Mouse (Mus musculus) lung, postnatal 0 days (tissue): ENCODE results near the gene Cfap99. TPM values are rescaled to one million over a fixed set of nuclear protein-coding genes. Genes with fewer than 3 reads are reported as not detected.

ENCODE experiments used
- ATAC-seq: fragments of 200-750 bp; cut with Nextera tagmentation; 2 replicates; pipeline ENCODE4 v1.8.0; 2017; ENCODE audit warnings: moderate library complexity
- DNase-seq: peaks from one replicate; pipeline ENCODE4 v3.0.0-alpha.2; 2016; ENCODE audit warnings: low spot score
- H3K27ac ChIP-seq: fragments of 300-500 bp; sonication (generic); 2 replicates; pipeline ENCODE4 v1.5.1; 2014; ENCODE audit warnings: antibody characterized with exemption, mild to moderate bottlenecking, low read length, mixed read lengths
- H3K27me3 ChIP-seq: fragments of 300-500 bp; sonication (generic); replicated peaks from 2 replicates; pipeline ENCODE4 v1.6.1; 2014; ENCODE audit warnings: low read length, mixed read lengths; ENCODE audit not compliant: insufficient read depth
- H3K36me3 ChIP-seq: fragments of 300-500 bp; sonication (generic); 2 replicates; pipeline ENCODE4 v1.6.1; 2014; ENCODE audit warnings: low read length, mixed read lengths; ENCODE audit not compliant: insufficient read depth
- H3K4me1 ChIP-seq: fragments of 300-500 bp; sonication (generic); 2 replicates; pipeline ENCODE4 v1.6.1; 2014; ENCODE audit warnings: antibody characterized with exemption, low read depth, low read length, mixed read lengths; ENCODE audit not compliant: insufficient read depth
- H3K4me2 ChIP-seq: fragments of 300-500 bp; sonication (generic); replicated peaks from 2 replicates; pipeline ENCODE4 v1.6.1; 2014; ENCODE audit warnings: low read depth, mild to moderate bottlenecking, low read length, moderate library complexity, mixed read lengths
- H3K4me3 ChIP-seq: fragments of 300-500 bp; sonication (generic); 2 replicates; pipeline ENCODE4 v1.5.1; 2014; ENCODE audit warnings: low read depth, low read length
- H3K9ac ChIP-seq: fragments of 300-500 bp; sonication (generic); replicated peaks from 2 replicates; pipeline ENCODE4 v1.6.1; 2014; ENCODE audit warnings: low read depth, mild to moderate bottlenecking
- H3K9me3 ChIP-seq: fragments of 300-500 bp; sonication (generic); 2 replicates; pipeline ENCODE4 v1.6.1; 2016; ENCODE audit warnings: low read length, mixed read lengths
- CTCF ChIP-seq: IDR thresholded peaks from 2 replicates; pipeline ENCODE4 v1.5.1; 2016; ENCODE audit warnings: antibody characterized with exemption, mild to moderate bottlenecking
- EP300 ChIP-seq: IDR thresholded peaks from 2 replicates; pipeline ENCODE4 v1.6.1; 2016; ENCODE audit warnings: antibody characterized with exemption, mild to moderate bottlenecking, control low read depth
- WGBS: fragments of 180-500 bp; shearing (Covaris S2); extraction: QIAGEN DNeasy Blood & Tissue Kit; methylation state at CpG from one replicate; pipeline ENCODE4 v1.1.7; 2014; 5-methylcytosine and 5-hydroxymethylcytosine counted together
- polyA plus RNA-seq: library from polyadenylated mRNA; unstranded; fragments of >200 nt; fragmentation: Nextera tagmentation; extraction: Ambion mirVana; gene quantifications from 2 replicates; pipeline ENCODE4 v1.2.1, GENCODE M21; 2015

Cfap99 gene
- 0.35 and 0.71 TPM in 2 replicates for polyA plus RNA-seq

- under 1% methylated on average over 68 of the region's 83 CpGs for WGBS
- H3K27ac ChIP-seq, result no peak within 1 kb of the TSS
- H3K9ac ChIP-seq, result no peak within 1 kb of the TSS
- ATAC-seq (peak; percentile 86), DNase-seq (peak; percentile 67)
- peak within 1 kb of the TSS; percentile 76 for H3K4me2 ChIP-seq
- peaks cover 37% of the 10 kb centered on the region for H3K27me3 ChIP-seq
- TF ChIP-seq CTCF, result no peak
- no peak for TF ChIP-seq EP300
- no peaks in the 10 kb centered on the region for H3K36me3 ChIP-seq
- H3K9me3 ChIP-seq, result no peaks in the 10 kb centered on the region
- H3K4me3 ChIP-seq, result peak within 1 kb of the TSS; percentile 49
- peaks cover 4% of the 10 kb centered on the region; the same call in 1 of the 2 replicates for H3K4me1 ChIP-seq
Observed at GRCm38 (mm10) chr5:34288154-34288716, at the start of gene Cfap99, which contains the start of gene Zfyve28. Gene Cfap99, plus strand, starts transcription at chr5:34288600. Gene Zfyve28, minus strand, starts transcription at chr5:34288449.

- Histone ChIP-seq H3K4me1 (peaks cover 6% of the 10 kb centered on the region; the same call in 1 of the 2 replicates), H3K4me2 (no peak overlapping the region), H3K9me3 (no peaks in the 10 kb centered on the region), H3K36me3 (no peaks in the 10 kb centered on the region), H3K27ac (peak overlapping the region; percentile 43), H3K9ac (no peak overlapping the region), H3K4me3 (no peak overlapping the region), H3K27me3 (no peaks in the 10 kb centered on the region)
- peak; percentile 69 for DNase-seq
- TF ChIP-seq CTCF, result no peak
- TF ChIP-seq EP300, result no peak
- peak; percentile 81 for ATAC-seq
- WGBS, result 6% methylated on average over 15 of the region's 15 CpGs
Observed at GRCm38 (mm10) chr5:34242224-34242963, 46.0 kb upstream of the Cfap99 start.

GRCm38 (mm10) chr5:34243062-34243461 lies 45.3 kb upstream of the Cfap99 start:
- WGBS, result 83% methylated on average over 5 of the region's 5 CpGs
- ATAC-seq (0 out of 2 replicates have a peak, but pooled peaks have one; percentile 12), DNase-seq (no peak)
- H3K4me3 ChIP-seq, result no peak overlapping the region
- no peak overlapping the region for H3K27ac ChIP-seq
- H3K27me3 ChIP-seq, result no peaks in the 10 kb centered on the region
- H3K9me3 ChIP-seq, result no peaks in the 10 kb centered on the region
- peaks cover 6% of the 10 kb centered on the region; the same call in 1 of the 2 replicates for H3K4me1 ChIP-seq
- no peak overlapping the region for H3K4me2 ChIP-seq
- no peak for TF ChIP-seq CTCF
- TF ChIP-seq EP300, result no peak
- no peak overlapping the region for H3K9ac ChIP-seq
- no peaks in the 10 kb centered on the region for H3K36me3 ChIP-seq

- Histone ChIP-seq H3K4me3 (no peak overlapping the region), H3K9ac (no peak overlapping the region), H3K27me3 (no peaks in the 10 kb centered on the region), H3K27ac (no peak overlapping the region), H3K4me1 (peaks cover 6% of the 10 kb centered on the region; the same call in 1 of the 2 replicates), H3K4me2 (no peak overlapping the region), H3K36me3 (no peaks in the 10 kb centered on the region), H3K9me3 (no peaks in the 10 kb centered on the region)
- ATAC-seq, result no peak
- no peak for DNase-seq
- 96% methylated on average over 3 of the region's 3 CpGs for WGBS
- TF ChIP-seq EP300 (no peak), CTCF (no peak)
Observed at GRCm38 (mm10) chr5:34246443-34246842, 42.0 kb upstream of the Cfap99 start.

GRCm38 (mm10) chr5:34249132-34249531 lies 39.3 kb upstream of the Cfap99 start:
- Histone ChIP-seq H3K27ac (no peak overlapping the region), H3K4me3 (no peak overlapping the region), H3K9ac (no peak overlapping the region), H3K4me1 (no peaks in the 10 kb centered on the region), H3K27me3 (no peaks in the 10 kb centered on the region), H3K4me2 (no peak overlapping the region), H3K36me3 (no peaks in the 10 kb centered on the region), H3K9me3 (no peaks in the 10 kb centered on the region)
- DNase-seq (no peak), ATAC-seq (no peak)
- WGBS, result 68% methylated on average over 4 of the region's 4 CpGs
- no peak for TF ChIP-seq CTCF
- no peak for TF ChIP-seq EP300

GRCm38 (mm10) chr5:34250090-34250489 lies 38.3 kb upstream of the Cfap99 start:
- ATAC-seq, result peak; percentile 62
- Histone ChIP-seq H3K36me3 (no peaks in the 10 kb centered on the region), H3K4me2 (no peak overlapping the region), H3K9me3 (no peaks in the 10 kb centered on the region), H3K27ac (no peak overlapping the region), H3K4me1 (no peaks in the 10 kb centered on the region), H3K9ac (no peak overlapping the region), H3K27me3 (no peaks in the 10 kb centered on the region), H3K4me3 (no peak overlapping the region)
- WGBS, result 52% methylated on average over 3 of the region's 3 CpGs
- TF ChIP-seq CTCF (no peak), EP300 (no peak)
- DNase-seq, result no peak
